Mouse (Mus musculus) E14TG2a.4 (cell line): ENCODE results near the gene Agpat2.

Source experiments
- CTCF ChIP-seq: conservative IDR thresholded peaks from 2 replicates; pipeline ENCODE4 v1.5.1; 2014; ENCODE audit warnings: low read length
- NANOG ChIP-seq: IDR thresholded peaks from 2 replicates; pipeline ENCODE4 v1.6.1; 2014; ENCODE audit warnings: borderline replicate concordance, low read length, mixed read lengths

GRCm38 (mm10) chr2:26646643-26647293 lies 42.6 kb upstream of the Agpat2 start:
- TF ChIP-seq CTCF: peak; percentile 86
- TF ChIP-seq NANOG: no peak
